Mouse (Mus musculus): ENCODE results near the gene Ntng1.

- TF ChIP-seq MAX (IDR thresholded peaks at IDR 0.05): no peak
- no peak for TF ChIP-seq CTCF (IDR thresholded peaks at IDR 0.05; ENCODE audit: control insufficient read depth, insufficient read depth, insufficient read length)
- TF ChIP-seq FOSL1 (IDR thresholded peaks at IDR 0.05; ENCODE audit: insufficient read depth, low read length, poor library complexity, severe bottlenecking): no peak
These were observed 271.8 kb downstream of the Ntng1 start for GRCm38 (mm10) chr3:109871986-109872385.
